Mouse (Mus musculus): ENCODE data around the gene Syt12.

- TF ChIP-seq CTCF (IDR thresholded peaks at IDR 0.05; ENCODE audit: extremely low read depth, insufficient read depth, low read length): no peak
- no peak for TF ChIP-seq POLR2A (IDR thresholded peaks at IDR 0.05; ENCODE audit: extremely low read depth, insufficient read depth, low read length)
Observed at GRCm38 (mm10) chr19:4474739-4475138, 2.5 kb downstream of the Syt12 start.

Measured in cortical plate, adult 2 months (tissue).